Mouse (Mus musculus) liver, embryonic 14.5 days (tissue): ENCODE results near the gene Capn5. TPM values are rescaled to one million over a fixed set of nuclear protein-coding genes. Genes with fewer than 3 reads are reported as not detected.

Source experiments
- ATAC-seq: fragments of 200-750 bp; cut with Nextera tagmentation; 2 replicates; pipeline ENCODE4 v1.8.0; 2017; ENCODE audit warnings: moderate number of reproducible peaks, mild to moderate bottlenecking, moderate library complexity; ENCODE audit not compliant: insufficient read depth
- DNase-seq, 3 experiments: peaks; one replicate each; pipeline ENCODE4 v3.0.0-alpha.2; 2012 to 2013; ENCODE audit warnings: low read depth in 3 of 3, low spot score in 3 of 3
- H3K27ac ChIP-seq: fragments of 300-500 bp; sonication (generic); 2 replicates; pipeline ENCODE4 v1.5.1; 2014; ENCODE audit warnings: moderate library complexity, mild to moderate bottlenecking, control low read depth, inconsistent platforms
- H3K27me3 ChIP-seq: fragments of 300-500 bp; sonication (generic); 2 replicates; pipeline ENCODE4 v1.6.1; 2014; ENCODE audit warnings: mild to moderate bottlenecking, low read length, moderate library complexity; ENCODE audit not compliant: control insufficient read depth, insufficient read depth
- H3K36me3 ChIP-seq: fragments of 300-500 bp; sonication (generic); replicated peaks from 2 replicates; pipeline ENCODE4 v1.6.1; 2014; ENCODE audit warnings: low read depth; ENCODE audit not compliant: control insufficient read depth, insufficient read depth
- H3K4me1 ChIP-seq, 2 experiments: fragments of 200-500 bp in 1 of 2; fragments of 300-500 bp in 1 of 2; sonication (generic) in 1 of 2; replicated peaks; 2 replicates each; pipeline ENCODE4 v1.6.1; 2012 to 2014; ENCODE audit warnings: antibody characterized with exemption in 1 of 2, inconsistent platforms in 1 of 2, low read length in 1 of 2; ENCODE audit not compliant: control insufficient read depth in 2 of 2, insufficient read depth in 2 of 2
- H3K4me2 ChIP-seq: fragments of 300-500 bp; sonication (generic); 2 replicates; pipeline ENCODE4 v1.6.1; 2014; ENCODE audit warnings: low read depth, mild to moderate bottlenecking, control low read depth, moderate library complexity
- H3K4me3 ChIP-seq, 2 experiments: fragments of 200-500 bp in 1 of 2; fragments of 300-500 bp in 1 of 2; sonication (generic) in 1 of 2; 2 replicates each; pipeline ENCODE4 v1.5.1; 2012 to 2014; ENCODE audit warnings: low read depth in 2 of 2, low read length in 2 of 2, mild to moderate bottlenecking in 2 of 2, control low read depth in 1 of 2, inconsistent platforms in 1 of 2, moderate library complexity in 1 of 2; ENCODE audit not compliant: insufficient read depth in 1 of 2
- H3K9ac ChIP-seq: fragments of 300-500 bp; sonication (generic); replicated peaks from 2 replicates; pipeline ENCODE4 v1.6.1; 2014; ENCODE audit warnings: mild to moderate bottlenecking, control low read depth, moderate library complexity
- H3K9me3 ChIP-seq: fragments of 300-500 bp; sonication (generic); 2 replicates; pipeline ENCODE4 v1.6.1; 2016; ENCODE audit warnings: low read length, mixed read lengths; ENCODE audit not compliant: control insufficient read depth
- CTCF ChIP-seq: IDR thresholded peaks from 2 replicates; pipeline ENCODE4 v1.5.1; 2016; ENCODE audit warnings: antibody characterized with exemption, low read depth, control low read depth
- EP300 ChIP-seq: IDR thresholded peaks from 2 replicates; pipeline ENCODE4 v1.6.1; 2016; ENCODE audit warnings: antibody characterized with exemption, low read depth
- WGBS: fragments of 180-500 bp; shearing (Covaris S2); extraction: QIAGEN DNeasy Blood & Tissue Kit; methylation state at CpG from one replicate; pipeline ENCODE4 v1.1.7; 2014; ENCODE audit not compliant: insufficient replicate concordance; 5-methylcytosine and 5-hydroxymethylcytosine counted together
- polyA plus RNA-seq, 2 experiments: library from polyadenylated mRNA; depleted of rRNA in 1 of 2; stranded (reverse) in 1 of 2; unstranded in 1 of 2; fragments of >200 nt; fragmentation: Nextera tagmentation in 1 of 2; extraction: Ambion mirVana in 1 of 2; gene quantifications; 2 replicates each; pipeline versions ENCODE4 v1.2.1 to v1.2.3; 2012 to 2014

Capn5 gene
- polyA plus RNA-seq, 2 experiments: 8.9 to 13.1 TPM

DNA sequence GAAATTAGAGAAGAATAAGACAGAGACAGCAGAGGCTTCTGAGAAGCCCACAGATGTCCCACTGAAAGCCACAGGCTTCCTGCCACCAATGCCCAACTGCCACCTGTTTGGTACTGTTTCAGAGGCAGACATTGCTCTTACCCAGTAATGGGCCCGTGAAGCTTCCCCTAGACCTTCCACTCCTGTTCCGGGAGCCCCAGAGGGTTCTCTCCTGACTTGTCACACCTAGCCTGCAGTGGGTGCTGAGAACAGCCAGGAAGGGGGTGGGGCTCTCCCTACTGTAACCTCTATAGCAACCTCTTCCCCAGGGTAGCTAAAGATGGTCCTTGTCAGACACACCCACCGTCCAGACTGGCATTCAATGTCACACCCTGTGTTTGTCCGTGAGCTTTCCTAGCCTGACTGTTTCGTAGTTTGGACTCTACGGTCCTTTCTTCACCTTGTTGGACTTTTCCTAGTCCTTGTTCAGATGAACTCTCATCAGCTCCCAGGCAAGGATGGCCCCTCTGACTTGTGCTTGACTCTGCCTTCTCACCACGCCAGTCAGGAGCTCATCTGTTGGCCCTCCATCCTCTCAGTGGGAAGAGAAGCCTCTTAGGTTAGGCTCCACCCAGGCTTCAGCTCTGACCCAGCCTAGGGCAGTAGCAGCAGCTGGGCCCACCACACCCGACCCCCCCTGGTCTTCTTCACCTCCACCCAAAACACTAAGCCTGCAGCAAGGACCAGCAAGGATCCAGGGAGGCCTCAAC lies 1.6 kb downstream of the Capn5 start:
- Histone ChIP-seq H3K9ac (peak overlapping the region; percentile 88), H3K4me1 (peaks cover 46 to 69% of the 10 kb centered on the region in 2 experiments), H3K4me3 (peak overlapping the region; percentile 76 to 95), H3K36me3 (no peaks in the 10 kb centered on the region; the same call in 1 of the 2 replicates), H3K9me3 (no peaks in the 10 kb centered on the region), H3K27ac (peak overlapping the region; percentile 96), H3K27me3 (no peaks in the 10 kb centered on the region), H3K4me2 (peak overlapping the region; percentile 94)
- DNase-seq: peak in 1 of 3 experiments; percentile 49
- ATAC-seq: peak; percentile 46
- TF ChIP-seq EP300 (no peak), CTCF (no peak)
- WGBS: 29% methylated on average over 8 of the region's 8 CpGs

DNA sequence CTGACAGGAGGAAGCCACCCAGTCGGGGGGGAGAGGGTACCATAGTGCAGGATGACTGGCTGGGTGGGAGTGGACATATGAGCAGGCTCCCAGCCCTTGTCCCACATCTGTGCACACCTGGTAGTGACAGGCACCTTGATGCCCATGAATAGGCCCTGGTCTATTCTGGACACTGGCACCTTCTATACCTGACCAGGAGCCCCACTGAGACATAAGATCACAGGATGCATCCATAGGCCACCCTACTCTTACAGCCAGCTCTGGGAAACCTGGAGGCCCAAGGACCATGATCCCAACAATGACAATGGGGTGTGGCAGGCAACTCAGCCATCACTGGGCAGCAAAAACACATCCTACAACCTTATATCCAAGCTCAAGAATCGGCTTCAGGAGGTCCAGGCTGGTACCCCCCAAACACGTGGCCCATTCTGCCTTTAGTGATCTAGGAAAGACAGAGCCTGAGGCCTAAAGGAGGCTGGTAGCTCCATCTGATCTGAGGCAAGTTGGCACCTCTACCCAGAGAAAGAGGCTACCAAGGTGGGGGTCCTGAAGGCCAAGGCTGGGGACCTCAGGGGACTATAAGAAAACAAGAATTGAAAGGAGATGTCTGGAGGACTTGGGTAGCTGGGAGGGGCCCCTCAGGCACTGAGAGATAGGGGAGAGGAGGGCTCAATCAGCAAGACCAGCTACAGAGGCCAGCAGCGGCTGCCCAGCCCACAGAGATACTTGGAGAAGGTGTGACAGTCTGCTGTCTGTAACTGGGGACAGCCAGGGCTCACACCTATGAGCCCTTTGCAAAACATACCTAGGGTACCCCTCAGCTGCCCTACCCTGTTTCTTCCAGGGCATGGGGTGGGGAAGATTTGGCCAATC lies 3.0 kb downstream of the Capn5 start:
- Histone ChIP-seq H3K9ac (peak overlapping the region; percentile 88), H3K4me2 (peak overlapping the region; percentile 94), H3K4me3 (peak overlapping the region; percentile 60 to 95), H3K4me1 (peaks cover 60 to 82% of the 10 kb centered on the region in 2 experiments), H3K9me3 (no peaks in the 10 kb centered on the region), H3K36me3 (no peaks in the 10 kb centered on the region; the same call in 1 of the 2 replicates), H3K27ac (peak overlapping the region; percentile 96), H3K27me3 (no peaks in the 10 kb centered on the region)
- DNase-seq (peak; percentile 78 to 81 (median 79)), ATAC-seq (peak; percentile 66)
- 26% methylated on average over 4 of the region's 4 CpGs for WGBS
- no peak for TF ChIP-seq CTCF
- peak; percentile 87 for TF ChIP-seq EP300

DNA sequence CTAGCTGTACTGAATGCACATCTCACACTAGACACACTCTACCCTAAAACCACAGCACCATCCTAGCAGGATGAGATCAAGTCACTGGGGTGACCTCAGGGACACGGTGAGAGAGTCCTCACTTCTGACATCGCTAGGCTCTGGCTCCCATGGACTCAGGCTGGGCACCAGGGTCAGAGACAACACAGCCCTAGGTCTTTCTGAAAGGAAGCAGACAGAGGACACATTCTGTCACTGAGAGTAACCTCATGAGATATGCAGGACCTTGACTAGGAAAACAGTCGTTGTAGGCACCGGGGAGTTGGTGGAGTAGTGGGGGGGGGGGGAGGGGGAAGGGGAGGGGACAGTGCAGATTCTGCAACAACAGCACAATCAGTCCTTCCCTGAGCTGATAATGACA lies 4.7 kb downstream of the Capn5 start:
- Histone ChIP-seq H3K4me3 (0 out of 4 replicates have a peak overlapping the region, but pooled peaks of 1 of the 2 experiments have one; percentile 14), H3K9ac (peak overlapping the region; percentile 45), H3K9me3 (no peaks in the 10 kb centered on the region), H3K36me3 (no peaks in the 10 kb centered on the region; the same call in 1 of the 2 replicates), H3K27me3 (no peaks in the 10 kb centered on the region), H3K4me2 (peak overlapping the region; percentile 94), H3K27ac (peak overlapping the region; percentile 96), H3K4me1 (peaks cover 65 to 79% of the 10 kb centered on the region in 2 experiments)
- no peak for TF ChIP-seq EP300
- TF ChIP-seq CTCF: no peak
- 18% methylated on average over 4 of the region's 4 CpGs for WGBS
- ATAC-seq (no peak), DNase-seq (no peak)

DNA sequence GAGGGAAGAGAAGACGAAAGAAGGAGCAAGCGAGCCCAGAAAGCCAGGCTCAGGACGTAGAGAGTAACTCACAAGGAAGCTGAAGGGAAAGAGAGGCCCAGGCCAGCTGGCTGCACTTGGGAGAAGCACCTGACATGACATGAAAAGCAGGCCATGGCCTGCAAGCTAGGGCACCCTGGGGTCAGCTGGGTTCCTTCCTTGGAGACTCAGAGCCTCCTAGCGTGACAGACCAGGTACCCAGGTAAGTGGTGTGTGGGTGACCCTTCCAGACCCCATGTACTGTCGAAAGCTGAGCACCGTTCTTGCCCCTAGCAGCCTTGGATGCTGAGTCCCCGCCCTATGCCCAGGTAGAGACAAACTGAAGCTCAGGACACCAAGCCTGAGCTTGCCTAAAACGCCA lies 5.4 kb downstream of the Capn5 start:
- ATAC-seq (no peak), DNase-seq (no peak)
- TF ChIP-seq EP300: no peak
- no peak for TF ChIP-seq CTCF
- Histone ChIP-seq H3K4me2 (no peak overlapping the region), H3K36me3 (no peaks in the 10 kb centered on the region; the same call in 1 of the 2 replicates), H3K9ac (peak overlapping the region; percentile 19; the same call in 1 of the 2 replicates), H3K27me3 (no peaks in the 10 kb centered on the region), H3K4me3 (no peak overlapping the region), H3K27ac (peak overlapping the region; percentile 96), H3K4me1 (peaks cover 65 to 78% of the 10 kb centered on the region in 2 experiments), H3K9me3 (no peaks in the 10 kb centered on the region)
- 84% methylated on average over 8 of the region's 8 CpGs for WGBS
